Mouse (Mus musculus) ES-Bruce4 (cell line): ENCODE results near the gene Igtp. TPM values are rescaled to one million over a fixed set of nuclear protein-coding genes. Genes with fewer than 3 reads are reported as not detected.

Source experiments
- H3K27ac ChIP-seq: 2 replicates; pipeline ENCODE4 v1.5.1; 2012; ENCODE audit warnings: low read length, inconsistent platforms; ENCODE audit not compliant: insufficient read depth
- H3K27me3 ChIP-seq: 2 replicates; pipeline ENCODE4 v1.6.1; 2012; ENCODE audit warnings: mild to moderate bottlenecking, low read length, inconsistent platforms; ENCODE audit not compliant: control insufficient read depth, poor library complexity, insufficient read depth, severe bottlenecking
- H3K36me3 ChIP-seq: 2 replicates; pipeline ENCODE4 v1.6.1; 2012; ENCODE audit warnings: inconsistent platforms, mild to moderate bottlenecking, low read length, moderate library complexity; ENCODE audit not compliant: control insufficient read depth, poor library complexity, insufficient read depth, severe bottlenecking
- H3K4me1 ChIP-seq: one replicate; pipeline ENCODE4 v1.8.1; 2011; ENCODE audit warnings: low read length; ENCODE audit not compliant: control insufficient read depth, insufficient read depth
- H3K4me3 ChIP-seq: 2 replicates; pipeline ENCODE4 v1.5.1; 2011; ENCODE audit warnings: low read depth, mild to moderate bottlenecking, low read length
- H3K9ac ChIP-seq: 2 replicates; pipeline ENCODE4 v1.6.1; 2012; ENCODE audit warnings: low read depth, mild to moderate bottlenecking, inconsistent platforms; ENCODE audit not compliant: poor library complexity, severe bottlenecking
- H3K9me3 ChIP-seq: replicated peaks from 2 replicates; pipeline ENCODE4 v1.6.1; 2012; ENCODE audit warnings: mild to moderate bottlenecking, low read length, inconsistent platforms; ENCODE audit not compliant: control insufficient read depth, poor library complexity, insufficient read depth, severe bottlenecking
- CTCF ChIP-seq: IDR thresholded peaks from one replicate; pipeline ENCODE4 v1.8.1; 2011; ENCODE audit warnings: low read depth, low read length
- EP300 ChIP-seq: IDR thresholded peaks from 2 replicates; pipeline ENCODE4 v1.6.1; 2011; ENCODE audit warnings: low read depth, low read length; ENCODE audit not compliant: insufficient read depth
- POLR2A ChIP-seq: IDR thresholded peaks from one replicate; pipeline ENCODE4 v1.8.1; 2011; ENCODE audit warnings: low read length; ENCODE audit not compliant: insufficient read depth
- polyA plus RNA-seq: library from polyadenylated mRNA; stranded (reverse); fragments of >200 nt; gene quantifications from 2 replicates; pipeline ENCODE4 v1.2.4, GENCODE M21; 2011; ENCODE audit warnings: low read depth; ENCODE audit not compliant: missing spikeins, insufficient read depth, insufficient read length

Gene Igtp
- polyA plus RNA-seq, 1 experiment: 10.1 TPM

DNA sequence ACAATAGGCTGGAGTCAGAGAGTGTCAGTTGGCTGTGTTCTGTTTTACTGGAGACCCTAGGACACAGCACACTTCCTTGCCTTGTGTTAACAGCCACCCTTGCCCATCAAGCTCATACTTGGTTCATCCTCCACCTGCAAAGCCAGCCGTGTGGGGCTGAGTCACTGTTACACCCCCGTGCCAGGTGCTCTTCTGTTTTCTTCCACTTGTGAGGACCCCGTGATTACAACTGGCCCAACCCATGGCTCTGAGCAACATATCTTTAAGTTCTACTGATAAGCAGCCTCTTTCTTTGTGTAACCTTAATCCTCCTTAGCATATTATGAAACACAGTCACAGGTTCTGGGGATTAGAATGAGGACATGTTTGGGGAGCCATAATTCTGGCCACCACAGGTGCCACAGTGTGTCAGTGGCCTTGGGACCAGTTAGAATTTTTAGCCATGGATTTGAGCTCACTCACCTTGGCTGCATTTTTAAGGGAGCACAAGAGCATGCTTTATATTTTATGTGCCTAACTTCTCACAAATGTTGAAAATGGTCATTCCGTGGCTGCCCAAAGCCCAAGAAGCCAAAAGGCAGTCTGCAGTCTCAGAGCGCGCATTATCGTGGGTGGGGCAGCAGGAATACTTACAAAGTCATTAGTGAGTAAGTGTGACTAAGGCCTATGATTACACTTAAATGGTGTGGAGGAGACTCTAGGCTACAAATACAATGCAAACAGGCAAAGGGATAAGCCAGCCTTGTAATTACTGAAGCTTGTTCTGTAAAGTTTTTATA lies 50.0 kb downstream of the Igtp start:
- TF ChIP-seq POLR2A: no peak
- TF ChIP-seq CTCF: no peak
- no peak for TF ChIP-seq EP300
- H3K4me1 ChIP-seq: no peaks in the 10 kb centered on the region
- H3K27ac ChIP-seq: no peak overlapping the region
- no peak overlapping the region for H3K9ac ChIP-seq
- no peak overlapping the region for H3K4me3 ChIP-seq
- H3K27me3 ChIP-seq: no peaks in the 10 kb centered on the region
- H3K36me3 ChIP-seq: no peaks in the 10 kb centered on the region
- H3K9me3 ChIP-seq: no peaks in the 10 kb centered on the region; the same call in 1 of the 2 replicates

DNA sequence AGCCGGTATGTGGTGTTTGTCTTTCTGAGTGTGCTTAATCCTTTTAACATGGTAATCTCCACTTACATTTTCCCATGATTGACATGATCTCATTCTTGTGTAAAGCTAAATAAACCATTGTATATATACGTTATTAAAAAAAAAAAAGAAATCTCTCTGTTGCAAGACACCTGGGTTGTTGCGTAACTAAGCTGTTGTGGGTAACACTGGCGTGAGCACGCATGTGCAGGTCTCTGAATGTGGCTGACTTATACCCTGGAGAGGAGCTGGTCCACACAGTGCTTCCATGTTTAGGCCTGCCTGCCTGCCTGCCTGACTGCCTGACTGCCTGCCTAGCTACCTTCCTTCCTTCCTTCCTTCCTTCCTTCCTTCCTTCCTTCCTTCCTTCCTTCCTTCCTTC lies 51.2 kb downstream of the Igtp start:
- Histone ChIP-seq H3K27ac (no peak overlapping the region), H3K27me3 (no peaks in the 10 kb centered on the region), H3K9ac (no peak overlapping the region), H3K4me1 (no peaks in the 10 kb centered on the region), H3K4me3 (no peak overlapping the region), H3K36me3 (no peaks in the 10 kb centered on the region), H3K9me3 (no peaks in the 10 kb centered on the region; the same call in 1 of the 2 replicates)
- TF ChIP-seq POLR2A (no peak), EP300 (no peak), CTCF (no peak)

DNA sequence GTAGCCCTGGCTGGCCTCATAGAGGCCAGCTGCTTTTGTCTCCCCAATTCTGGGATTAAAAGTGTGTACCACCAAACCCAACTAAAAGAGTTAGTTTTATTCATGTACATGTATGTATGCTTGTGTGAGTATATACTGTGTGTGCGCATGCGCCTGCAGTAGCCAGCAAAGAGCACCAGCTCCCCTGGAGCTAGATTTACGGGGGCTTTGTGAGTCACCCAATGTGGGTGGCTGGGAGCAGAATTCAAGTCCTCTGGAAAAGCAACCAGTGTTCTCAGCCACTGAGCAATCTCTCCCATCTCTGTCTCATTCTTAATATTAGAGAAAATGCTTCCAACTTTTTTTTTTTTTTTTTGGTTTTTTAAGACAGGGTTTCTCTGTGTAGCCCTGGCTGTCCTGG lies 55.1 kb downstream of the Igtp start:
- Histone ChIP-seq H3K4me3 (no peak overlapping the region), H3K27me3 (no peaks in the 10 kb centered on the region), H3K9ac (no peak overlapping the region), H3K4me1 (no peaks in the 10 kb centered on the region), H3K9me3 (no peaks in the 10 kb centered on the region), H3K36me3 (no peaks in the 10 kb centered on the region), H3K27ac (no peak overlapping the region)
- TF ChIP-seq EP300 (no peak), CTCF (no peak), POLR2A (no peak)

Other genes starting within 250 kb of the Igtp start
- 164 and 167 TPM in 2 replicates for gene Larp1, start 190.5 kb upstream of the Igtp start, polyA plus RNA-seq
- gene Gm12248, start 106.4 kb upstream of the Igtp start, polyA plus RNA-seq: not detected in 2 replicates
- 98.9 and 102 TPM in 2 replicates for gene Cnot8, start 95.4 kb upstream of the Igtp start, polyA plus RNA-seq
- 45.5 and 50.4 TPM in 2 replicates for gene Gemin5, start 31.0 kb upstream of the Igtp start, polyA plus RNA-seq
- gene Mrpl22, start 27.9 kb upstream of the Igtp start, polyA plus RNA-seq: 61.9 and 66.8 TPM in 2 replicates
- gene Irgm2, start 62 bp downstream of the Igtp start, polyA plus RNA-seq: 5.4 and 5.6 TPM in 2 replicates
- not detected in 2 replicates for gene 4930438A08Rik, start 75.2 kb downstream of the Igtp start, polyA plus RNA-seq
- 19.3 and 21.1 TPM in 2 replicates for gene Zfp692, start 107.5 kb downstream of the Igtp start, polyA plus RNA-seq
- 8.3 and 9.0 TPM in 2 replicates for gene Zfp672, start 130.8 kb downstream of the Igtp start, polyA plus RNA-seq
- gene Sh3bp5l, start 131.2 kb downstream of the Igtp start, polyA plus RNA-seq: 33.6 and 41.4 TPM in 2 replicates
- gene Lypd8, start 179.5 kb downstream of the Igtp start, polyA plus RNA-seq: not detected in 2 replicates
- not detected in 2 replicates for gene 1810065E05Rik, start 221.6 kb downstream of the Igtp start, polyA plus RNA-seq
- gene Gm12253, start 233.0 kb downstream of the Igtp start, polyA plus RNA-seq: not detected in 2 replicates